Comparison of ENCODE assay signal across 9 mouse cellular contexts in the genomic region with DNA sequence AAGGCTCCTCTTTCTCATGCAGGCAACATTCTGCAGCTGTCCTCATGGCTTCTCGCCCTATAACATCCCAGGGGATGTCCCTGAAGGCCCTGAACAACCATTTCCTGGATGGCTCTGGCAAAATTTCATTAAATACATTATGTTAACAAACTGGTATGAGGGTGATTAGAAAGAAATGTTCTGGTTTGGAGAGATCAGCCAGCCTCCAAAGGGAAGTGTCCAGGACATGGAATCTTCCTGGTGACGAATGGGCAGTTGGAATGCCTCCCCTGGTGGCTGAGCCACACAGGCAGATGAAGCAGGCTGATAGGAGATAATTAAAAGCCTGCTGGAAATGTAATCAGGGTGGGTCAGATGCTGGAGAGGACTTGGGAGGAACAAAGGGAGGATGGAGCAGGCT. TPM values are rescaled to one million over a fixed set of nuclear protein-coding genes. Genes with fewer than 3 reads are reported as not detected.
DNase-seq lines count a peak whose midpoint lies in the region; ATAC-seq and TF ChIP-seq lines count a peak whose summit lies in the region.
"Had no signal": no experiment of that assay in that cellular context is flagged by ENCODE, and none has a peak within 500 bp of the region (broad histone marks: within the 10 kb centered on the region; RNA-seq: fewer than 3 reads in every experiment).

No protein-coding gene starts in this region.

- DNase-seq in lung, embryonic 14.5 days: peak; percentile 56
- no peak for DNase-seq in lung, adult 18-20 months
- DNase-seq in heart, postnatal 0 days (ENCODE audit: low spot score): no peak
- DNase-seq in cerebellum, adult 8-10 months: no peak
- DNase-seq in layer of hippocampus, adult 9-11 months: no peak

- ATAC-seq in lung, embryonic 14.5 days (ENCODE audit: insufficient read depth): no peak; the same call in 1 of the 2 replicates
- ATAC-seq in heart, postnatal 0 days (ENCODE audit: insufficient read depth, low read depth): peak; percentile 34; the same call in 1 of the 2 replicates
- no peak for ATAC-seq in limb, embryonic 13.5 days (ENCODE audit: low FRiP score, low read depth)
- ATAC-seq in stomach, embryonic 15.5 days (ENCODE audit: insufficient read depth, low FRiP score, low read depth): no peak

- no peak overlapping the region for H3K9ac ChIP-seq in lung, embryonic 14.5 days
- H3K9ac ChIP-seq in heart, postnatal 0 days (replicated peaks; ENCODE audit: low read depth, low read length): no peak overlapping the region
- H3K9ac ChIP-seq in limb, embryonic 13.5 days: no peak overlapping the region
- no peak overlapping the region for H3K9ac ChIP-seq in stomach, embryonic 15.5 days
- H3K9ac ChIP-seq: embryonic facial prominence, embryonic 15.5 days; midbrain, embryonic 12.5 days had no signal

- TF ChIP-seq CTCF in lung, embryonic 14.5 days (IDR thresholded peaks at IDR 0.05; ENCODE audit: low read depth): peak; percentile 29; the same call in 1 of the 2 replicates
- peak; percentile 35 for TF ChIP-seq CTCF in heart, postnatal 0 days (IDR thresholded peaks at IDR 0.05; ENCODE audit: low read depth)

- no peak overlapping the region for H3K4me2 ChIP-seq in lung, embryonic 14.5 days
- 0 out of 2 replicates have a peak overlapping the region, but pooled peaks have one; percentile 16 for H3K4me2 ChIP-seq in heart, postnatal 0 days (ENCODE audit: low read depth, low read length)
- H3K4me2 ChIP-seq in limb, embryonic 13.5 days (replicated peaks): peak overlapping the region; percentile 21
- H3K4me2 ChIP-seq in stomach, embryonic 15.5 days: no peak overlapping the region
- H3K4me2 ChIP-seq: embryonic facial prominence, embryonic 15.5 days; midbrain, embryonic 12.5 days had no signal

- no peak; the same call in 1 of the 2 replicates for TF ChIP-seq EP300 in heart, postnatal 0 days (IDR thresholded peaks at IDR 0.05; ENCODE audit: low read depth)

- peaks cover 3% of the 10 kb centered on the region; the same call in 1 of the 2 replicates for H3K36me3 ChIP-seq in lung, embryonic 14.5 days (ENCODE audit: insufficient read depth)
- peaks cover 23% of the 10 kb centered on the region for H3K36me3 ChIP-seq in heart, postnatal 0 days (replicated peaks; ENCODE audit: control insufficient read depth, insufficient read depth, low read length)
- 0 out of 2 replicates have a peak, but pooled peaks cover 5% of the 10 kb centered on the region for H3K36me3 ChIP-seq in limb, embryonic 13.5 days
- 0 out of 2 replicates have a peak, but pooled peaks cover 7% of the 10 kb centered on the region for H3K36me3 ChIP-seq in stomach, embryonic 15.5 days
- H3K36me3 ChIP-seq: midbrain, embryonic 12.5 days had no signal

- peak overlapping the region; percentile 25; the same call in 1 of the 2 replicates for H3K27ac ChIP-seq in lung, embryonic 14.5 days (ENCODE audit: low read depth)
- H3K27ac ChIP-seq in heart, postnatal 0 days (ENCODE audit: low read depth): peak overlapping the region; percentile 50
- peak overlapping the region; percentile 22 for H3K27ac ChIP-seq in limb, embryonic 13.5 days
- H3K27ac ChIP-seq in stomach, embryonic 15.5 days: 0 out of 2 replicates have a peak overlapping the region, but pooled peaks have one; percentile 31
- H3K27ac ChIP-seq: embryonic facial prominence, embryonic 15.5 days had no signal

- H3K4me1 ChIP-seq in lung, embryonic 14.5 days (ENCODE audit: insufficient read depth): peaks cover 12% of the 10 kb centered on the region
- peaks cover 32% of the 10 kb centered on the region for H3K4me1 ChIP-seq in heart, postnatal 0 days (ENCODE audit: control insufficient read depth, insufficient read depth)
- H3K4me1 ChIP-seq in limb, embryonic 13.5 days: peaks cover 88% of the 10 kb centered on the region
- peaks cover 54% of the 10 kb centered on the region for H3K4me1 ChIP-seq in stomach, embryonic 15.5 days

- 40% methylated on average over 2 of the region's 2 CpGs for whole genome bisulfite sequencing in lung, embryonic 14.5 days
- 37% methylated on average over 2 of the region's 2 CpGs for WGBS in heart, postnatal 0 days
- 55% methylated on average over 2 of the region's 2 CpGs for WGBS in limb, embryonic 13.5 days
- WGBS in stomach, embryonic 15.5 days: 43% methylated on average over 2 of the region's 2 CpGs

- no peaks in the 10 kb centered on the region for H3K9me3 ChIP-seq in lung, embryonic 14.5 days (ENCODE audit: low read depth, low read length)
- no peaks in the 10 kb centered on the region for H3K9me3 ChIP-seq in heart, postnatal 0 days (replicated peaks; ENCODE audit: control insufficient read depth, low read length)
- no peaks in the 10 kb centered on the region for H3K9me3 ChIP-seq in limb, embryonic 13.5 days
- no peaks in the 10 kb centered on the region for H3K9me3 ChIP-seq in stomach, embryonic 15.5 days
- H3K9me3 ChIP-seq: embryonic facial prominence, embryonic 15.5 days; midbrain, embryonic 12.5 days had no signal

- no peaks in the 10 kb centered on the region for H3K27me3 ChIP-seq in lung, embryonic 14.5 days (ENCODE audit: insufficient read depth, low read length)
- no peaks in the 10 kb centered on the region for H3K27me3 ChIP-seq in heart, postnatal 0 days (ENCODE audit: control insufficient read depth, insufficient read depth, low read length)
- H3K27me3 ChIP-seq in limb, embryonic 13.5 days: no peaks in the 10 kb centered on the region
- no peaks in the 10 kb centered on the region for H3K27me3 ChIP-seq in stomach, embryonic 15.5 days (replicated peaks)
- H3K27me3 ChIP-seq: embryonic facial prominence, embryonic 15.5 days had no signal

- H3K4me3 ChIP-seq in lung, embryonic 14.5 days (ENCODE audit: low read depth, low read length): no peak overlapping the region
- H3K4me3 ChIP-seq in heart, postnatal 0 days (ENCODE audit: low read depth, low read length): no peak overlapping the region
- no peak overlapping the region for H3K4me3 ChIP-seq in limb, embryonic 13.5 days
- H3K4me3 ChIP-seq in stomach, embryonic 15.5 days (replicated peaks): no peak overlapping the region
- H3K4me3 ChIP-seq: embryonic facial prominence, embryonic 15.5 days; midbrain, embryonic 12.5 days had no signal

RNA-seq across cellular contexts. Expression of gene Slc25a51, which starts 27.3 kb away (rescaled TPM):
- polyA plus RNA-seq in lung, embryonic 14.5 days (2014; fragmentation: Nextera tagmentation; extraction: Ambion mirVana): 69.0 and 70.1 TPM in 2 replicates
- total RNA-seq in heart, postnatal 0 days (2014; rRNA removed; ENCODE audit: low replicate concordance): 136 and 190 TPM in 2 replicates
- 60.9 and 70.1 TPM in 2 replicates for polyA plus RNA-seq in heart, postnatal 0 days (2015; fragmentation: Nextera tagmentation; extraction: Ambion mirVana)
- 53.9 and 68.1 TPM in 2 replicates for polyA plus RNA-seq in limb, embryonic 13.5 days (2015; fragmentation: Nextera tagmentation; extraction: Ambion mirVana)
- 60.7 and 68.7 TPM in 2 replicates for polyA plus RNA-seq in stomach, embryonic 15.5 days (2015; fragmentation: Nextera tagmentation; extraction: Ambion mirVana)

Comparison
In these comparisons a context has a peak if more than half of its experiments do, and no peak if none do; other contexts are left out.
1. H3K4me2 ChIP-seq: peak in heart, postnatal 0 days (single experiment) and limb, embryonic 13.5 days (single experiment); none in lung, embryonic 14.5 days (single experiment) and stomach, embryonic 15.5 days (single experiment).
2. Peak in every context shown above with its lines, with median percentiles within 50 percentile points of each other: H3K27ac ChIP-seq.